Mouse (Mus musculus): ENCODE measurements around the gene Pik3r5. TPM values are rescaled to one million over a fixed set of nuclear protein-coding genes. Genes with fewer than 3 reads are reported as not detected.

Pik3r5 gene
- total and polyA plus RNA-seq, 3 experiments = 3.2 to 5.7 TPM; not detected in 1

DNA sequence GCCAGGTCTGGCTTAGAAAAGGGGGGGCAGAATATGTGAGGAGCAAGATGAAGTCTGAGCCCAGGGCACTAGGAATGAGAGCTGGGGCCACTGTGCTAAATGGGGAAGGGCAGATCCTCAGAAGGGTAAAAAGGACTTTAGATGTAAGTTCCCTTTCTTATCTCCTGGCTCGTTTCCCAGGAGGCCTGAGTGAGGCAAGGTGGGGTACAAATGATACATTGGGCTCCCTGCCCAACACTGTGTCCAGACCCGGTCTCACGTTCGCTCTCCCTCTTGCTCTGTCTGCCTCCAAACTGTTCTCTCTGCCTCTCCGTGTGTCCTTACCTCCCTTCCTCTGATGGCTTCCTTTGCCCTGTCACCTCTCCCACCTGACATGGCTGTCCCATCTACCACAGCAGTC lies 61.8 kb downstream of the Pik3r5 start:
- H3K27ac ChIP-seq (ENCODE audit: control insufficient read depth, low read depth, low read length) = no peak overlapping the region
- TF ChIP-seq CHD1 (IDR thresholded peaks at IDR 0.05; ENCODE audit: low read depth, low read length) (no peak), TBP (IDR thresholded peaks at IDR 0.05; ENCODE audit: low read depth, low read length) (no peak), EP300 (IDR thresholded peaks at IDR 0.05; ENCODE audit: low read depth in 1 of 2, low read length in 2 of 2) (peak; percentile 41 to 66; a peak in 3 of 4 replicates), MAFK (IDR thresholded peaks at IDR 0.05; ENCODE audit: borderline replicate concordance, low read depth, low read length) (no peak), GATA1 (IDR thresholded peaks at IDR 0.05; ENCODE audit: low read depth, low read length) (peak; percentile 77), POLR2A (IDR thresholded peaks at IDR 0.05; ENCODE audit: control insufficient read depth in 1 of 2, insufficient read depth in 1 of 2, low read depth in 1 of 2, low read length in 2 of 2, poor library complexity in 1 of 2) (no peak), CHD2 (IDR thresholded peaks at IDR 0.05; ENCODE audit: low read length) (no peak), NELFE (IDR thresholded peaks at IDR 0.05; ENCODE audit: low read depth, low read length) (no peak), GABPA (IDR thresholded peaks at IDR 0.05; ENCODE audit: low read depth, low read length) (no peak), RCOR1 (IDR thresholded peaks at IDR 0.05; ENCODE audit: low read depth, low read length) (no peak), TAL1 (IDR thresholded peaks at IDR 0.05; ENCODE audit: low read length) (peak; percentile 39; the same call in 1 of the 2 replicates), JUND (IDR thresholded peaks at IDR 0.05; ENCODE audit: low read depth, low read length) (no peak), USF2 (IDR thresholded peaks at IDR 0.05; ENCODE audit: borderline replicate concordance in 1 of 2, insufficient read depth in 1 of 2, low read depth in 1 of 2, low read length in 2 of 2) (no peak)
- peaks cover 5 to 13% of the 10 kb centered on the region in 2 experiments; a peak in 3 of 4 replicates for H3K4me1 ChIP-seq (ENCODE audit: control insufficient read depth in 1 of 2, insufficient read depth in 2 of 2, low read length in 2 of 2)
- no peaks in the 10 kb centered on the region for H3K27me3 ChIP-seq (ENCODE audit: control insufficient read depth in 1 of 2, insufficient read depth in 2 of 2, low read length in 2 of 2)
- no peak overlapping the region for H3K9ac ChIP-seq (ENCODE audit: control insufficient read depth, low read depth, low read length, poor library complexity, severe bottlenecking)
- no peaks in the 10 kb centered on the region for H3K79me2 ChIP-seq (ENCODE audit: control insufficient read depth, insufficient read depth, low read length, poor library complexity)
- H3K9me3 ChIP-seq (replicated peaks; ENCODE audit: insufficient read depth, low read length) = no peaks in the 10 kb centered on the region
- H3K36me3 ChIP-seq (ENCODE audit: control insufficient read depth in 1 of 2, insufficient read depth in 2 of 2, low read length in 2 of 2) = peaks cover 0 to 4% of the 10 kb centered on the region in 2 experiments; a peak in 2 of 4 replicates
- peak; percentile 77 for DNase-seq (ENCODE audit: low read depth, low spot score)
- H3K4me3 ChIP-seq (ENCODE audit: control insufficient read depth in 1 of 2, insufficient read depth in 1 of 2, low read depth in 2 of 2, low read length in 2 of 2) = no peak overlapping the region

DNA sequence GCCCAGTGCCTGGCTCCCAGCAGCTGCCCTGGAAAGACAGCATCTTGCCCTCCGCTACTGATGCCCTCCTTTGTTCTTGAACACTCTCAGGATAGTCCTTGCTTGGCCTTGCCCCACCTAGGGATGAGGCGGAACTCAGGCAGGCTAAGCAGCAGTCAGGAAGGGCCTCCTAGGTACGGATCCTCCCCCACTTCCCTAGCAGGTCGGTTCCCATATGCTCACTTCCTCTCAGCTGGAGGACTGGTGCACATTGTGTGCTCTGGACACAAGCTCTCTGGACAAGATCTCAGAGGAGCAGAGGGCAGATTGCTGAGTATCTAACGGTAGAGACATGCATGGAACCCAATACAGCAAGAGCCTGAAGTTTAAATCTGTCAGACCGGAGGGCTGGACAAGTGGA lies 65.2 kb downstream of the Pik3r5 start:
- H3K27me3 ChIP-seq (ENCODE audit: control insufficient read depth in 1 of 2, insufficient read depth in 2 of 2, low read length in 2 of 2) = no peaks in the 10 kb centered on the region
- H3K4me3 ChIP-seq (ENCODE audit: control insufficient read depth in 1 of 2, insufficient read depth in 1 of 2, low read depth in 2 of 2, low read length in 2 of 2) = no peak overlapping the region
- H3K9ac ChIP-seq (ENCODE audit: control insufficient read depth, low read depth, low read length, poor library complexity, severe bottlenecking) = no peak overlapping the region
- H3K9me3 ChIP-seq (replicated peaks; ENCODE audit: insufficient read depth, low read length) = no peaks in the 10 kb centered on the region
- peaks cover 31 to 42% of the 10 kb centered on the region in 2 experiments for H3K4me1 ChIP-seq (ENCODE audit: control insufficient read depth in 1 of 2, insufficient read depth in 2 of 2, low read length in 2 of 2)
- H3K36me3 ChIP-seq (ENCODE audit: control insufficient read depth in 1 of 2, insufficient read depth in 2 of 2, low read length in 2 of 2) = peaks cover 0 to 28% of the 10 kb centered on the region in 2 experiments; a peak in 2 of 4 replicates
- DNase-seq (ENCODE audit: low read depth, low spot score) = no peak
- H3K27ac ChIP-seq (ENCODE audit: control insufficient read depth, low read depth, low read length) = no peak overlapping the region
- no peak for TF ChIP-seq MXI1 (IDR thresholded peaks at IDR 0.05; ENCODE audit: low read depth, low read length)
- TF ChIP-seq JUND (IDR thresholded peaks at IDR 0.05; ENCODE audit: low read depth, low read length) = no peak
- no peak for TF ChIP-seq ZMIZ1 (IDR thresholded peaks at IDR 0.05; ENCODE audit: low read depth, low read length)
- no peak for TF ChIP-seq CTCF (IDR thresholded peaks at IDR 0.05 in 2 of 3, conservative IDR thresholded peaks at IDR 0.05 in 1 of 3; ENCODE audit: control insufficient read depth in 1 of 3, insufficient read depth in 1 of 3, low read depth in 2 of 3, low read length in 3 of 3, poor library complexity in 1 of 3, severe bottlenecking in 1 of 3)
- no peak for TF ChIP-seq BHLHE40 (IDR thresholded peaks at IDR 0.05; ENCODE audit: borderline replicate concordance, low read depth, low read length)
- TF ChIP-seq GABPA (IDR thresholded peaks at IDR 0.05; ENCODE audit: low read depth, low read length) = no peak
- no peak for TF ChIP-seq ZKSCAN1 (IDR thresholded peaks at IDR 0.05; ENCODE audit: low read depth, low read length)
- no peak for TF ChIP-seq NELFE (IDR thresholded peaks at IDR 0.05; ENCODE audit: low read depth, low read length)
- TF ChIP-seq KAT2A (conservative IDR thresholded peaks at IDR 0.05; ENCODE audit: low read depth, low read length) = no peak
- TF ChIP-seq UBTF (IDR thresholded peaks at IDR 0.05; ENCODE audit: borderline replicate concordance, insufficient read depth, low read depth, low read length) = no peak
- TF ChIP-seq MAFK (IDR thresholded peaks at IDR 0.05; ENCODE audit: borderline replicate concordance, low read depth, low read length) = no peak
- no peak for TF ChIP-seq MAZ (IDR thresholded peaks at IDR 0.05; ENCODE audit: low read depth, low read length)
- TF ChIP-seq POLR2AphosphoS2 (IDR thresholded peaks at IDR 0.05; ENCODE audit: low read length) = no peak
- no peak for TF ChIP-seq ELF1 (IDR thresholded peaks at IDR 0.05; ENCODE audit: low read depth, low read length)
- no peaks in the 10 kb centered on the region for H3K79me2 ChIP-seq (ENCODE audit: control insufficient read depth, insufficient read depth, low read length, poor library complexity)
